Mouse (Mus musculus) urinary bladder, postnatal 10 days (tissue): ENCODE data around the gene Amn.

Source experiments
- DNase-seq: peaks from one replicate; pipeline ENCODE4 v3.0.0; 2022; ENCODE audit warnings: low spot score

Gene Amn

GRCm38 (mm10) chr12:111270629-111271277, at the start of gene Amn:
Gene Amn, plus strand, starts transcription at chr12:111271095.
- no peak for DNase-seq

GRCm38 (mm10) chr12:111225197-111225780, 45.6 kb upstream of the Amn start:
- DNase-seq = no peak

GRCm38 (mm10) chr12:111227410-111227809, 43.5 kb upstream of the Amn start:
- DNase-seq = no peak

- DNase-seq = no peak
Observed at GRCm38 (mm10) chr12:111228488-111228887, 42.4 kb upstream of the Amn start.

GRCm38 (mm10) chr12:111230793-111231192, 40.1 kb upstream of the Amn start:
- DNase-seq = no peak

GRCm38 (mm10) chr12:111233798-111234197, 37.1 kb upstream of the Amn start:
- no peak for DNase-seq

GRCm38 (mm10) chr12:111234383-111234782, 36.5 kb upstream of the Amn start:
- no peak for DNase-seq

GRCm38 (mm10) chr12:111235631-111236030, 35.3 kb upstream of the Amn start:
- no peak for DNase-seq

- DNase-seq = no peak
Observed at GRCm38 (mm10) chr12:111237611-111238188, 33.2 kb upstream of the Amn start.

- no peak for DNase-seq
Observed at GRCm38 (mm10) chr12:111238345-111238744, 32.5 kb upstream of the Amn start.

- DNase-seq = no peak
Observed at GRCm38 (mm10) chr12:111238778-111239177, 32.1 kb upstream of the Amn start.

GRCm38 (mm10) chr12:111239930-111240329, 31.0 kb upstream of the Amn start:
- no peak for DNase-seq

- DNase-seq = no peak
Observed at GRCm38 (mm10) chr12:111241916-111242315, 29.0 kb upstream of the Amn start.

- DNase-seq = no peak
Observed at GRCm38 (mm10) chr12:111242346-111242745, 28.5 kb upstream of the Amn start.

- no peak for DNase-seq
Observed at GRCm38 (mm10) chr12:111243733-111244132, 27.2 kb upstream of the Amn start.

GRCm38 (mm10) chr12:111245070-111245469, 25.8 kb upstream of the Amn start:
- DNase-seq = no peak

GRCm38 (mm10) chr12:111246808-111247464, 24.0 kb upstream of the Amn start:
- no peak for DNase-seq

- no peak for DNase-seq
Observed at GRCm38 (mm10) chr12:111249095-111249494, 21.8 kb upstream of the Amn start.

- DNase-seq = no peak
Observed at GRCm38 (mm10) chr12:111250116-111250515, 20.8 kb upstream of the Amn start.

GRCm38 (mm10) chr12:111251227-111251626, 19.7 kb upstream of the Amn start:
- DNase-seq = no peak

- no peak for DNase-seq
Observed at GRCm38 (mm10) chr12:111263650-111264049, 7.2 kb upstream of the Amn start.

- DNase-seq = no peak
Observed at GRCm38 (mm10) chr12:111265212-111265611, 5.7 kb upstream of the Amn start.

GRCm38 (mm10) chr12:111266592-111266991, 4.3 kb upstream of the Amn start:
- no peak for DNase-seq
